Mouse (Mus musculus) neural tube, embryonic 14.5 days (tissue): ENCODE results near the gene Inka1. TPM values are rescaled to one million over a fixed set of nuclear protein-coding genes. Genes with fewer than 3 reads are reported as not detected.
A peak's percentile ranks its signal among the peaks of the same experiment; 100 is the strongest.
"Not testable (repeated sequence)": the region's sequence is repeated elsewhere in the genome, so short reads cannot be mapped to it uniquely, and the experiment has no call there.

Experiments used
- ATAC-seq: fragments of 200-750 bp; cut with Nextera tagmentation; 2 replicates; pipeline ENCODE4 v1.8.0; 2017; ENCODE audit warnings: low read depth, mild to moderate bottlenecking, moderate TSS enrichment, moderate library complexity
- H3K27ac ChIP-seq: fragments of 300-500 bp; sonication (generic); 2 replicates; pipeline ENCODE4 v1.5.1; 2014; ENCODE audit warnings: low read depth, mild to moderate bottlenecking, control low read depth, low read length, moderate library complexity, mixed read lengths
- H3K27me3 ChIP-seq: fragments of 300-500 bp; sonication (generic); 2 replicates; pipeline ENCODE4 v1.6.1; 2014; ENCODE audit warnings: low read length; ENCODE audit not compliant: control insufficient read depth, insufficient read depth
- H3K36me3 ChIP-seq: fragments of 300-500 bp; sonication (generic); 2 replicates; pipeline ENCODE4 v1.6.1; 2014; ENCODE audit warnings: low read length, mixed read lengths; ENCODE audit not compliant: control insufficient read depth, insufficient read depth
- H3K4me1 ChIP-seq: fragments of 300-500 bp; sonication (generic); 2 replicates; pipeline ENCODE4 v1.6.1; 2014; ENCODE audit warnings: low read length; ENCODE audit not compliant: control insufficient read depth, insufficient read depth
- H3K4me2 ChIP-seq: fragments of 300-500 bp; sonication (generic); 2 replicates; pipeline ENCODE4 v1.6.1; 2014; ENCODE audit warnings: mild to moderate bottlenecking, low read depth, low read length, control low read depth
- H3K4me3 ChIP-seq: fragments of 300-500 bp; sonication (generic); 2 replicates; pipeline ENCODE4 v1.5.1; 2014; ENCODE audit warnings: low read depth, low read length, control low read depth, mixed read lengths
- H3K9ac ChIP-seq: fragments of 300-500 bp; sonication (generic); replicated peaks from 2 replicates; pipeline ENCODE4 v1.6.1; 2014; ENCODE audit warnings: low read depth, mild to moderate bottlenecking, control low read depth, low read length, mixed read lengths
- H3K9me3 ChIP-seq: fragments of 300-500 bp; sonication (generic); 2 replicates; pipeline ENCODE4 v1.6.1; 2016; ENCODE audit warnings: low read length; ENCODE audit not compliant: control insufficient read depth
- WGBS: fragments of 180-500 bp; shearing (Covaris S2); extraction: QIAGEN DNeasy Blood & Tissue Kit; methylation state at CpG from one replicate; pipeline ENCODE4 v1.1.7; 2014; 5-methylcytosine and 5-hydroxymethylcytosine counted together
- polyA plus RNA-seq: library from polyadenylated mRNA; unstranded; fragments of >200 nt; fragmentation: Nextera tagmentation; extraction: Ambion mirVana; gene quantifications from 2 replicates; pipeline ENCODE4 v1.2.1, GENCODE M21; 2014

Inka1 gene
- 10.4 and 19.5 TPM in 2 replicates for polyA plus RNA-seq

- under 1% methylated on average over 58 of the region's 58 CpGs for WGBS
Measured at GRCm38 (mm10) chr9:107985131-107986119, at the start of gene Inka1. Gene Inka1 (minus strand): TSS chr9:107985879.

DNA sequence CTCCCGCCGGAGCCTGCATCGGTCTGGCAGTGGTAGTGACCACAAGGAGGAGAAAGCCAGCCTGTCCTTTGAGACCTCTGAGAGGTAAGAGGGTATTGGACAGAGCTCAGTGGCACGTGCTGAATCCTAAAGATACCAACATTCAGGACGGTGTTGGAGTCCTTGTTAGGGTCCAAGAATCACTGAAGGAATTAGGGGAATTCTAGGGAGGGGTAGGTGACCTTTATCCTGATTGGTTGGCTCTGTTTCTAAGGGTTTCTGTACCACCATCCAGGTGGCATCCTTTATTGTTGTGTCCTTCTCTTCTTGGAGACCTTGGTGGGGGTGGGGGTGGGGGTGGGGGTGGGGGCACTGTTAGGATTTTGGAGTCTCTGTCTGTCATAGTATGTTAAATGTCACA lies 46.4 kb upstream of the Inka1 start:
- H3K4me2 ChIP-seq: no peak overlapping the region
- H3K4me1 ChIP-seq: no peaks in the 10 kb centered on the region
- peaks cover 19% of the 10 kb centered on the region for H3K36me3 ChIP-seq
- H3K9ac ChIP-seq: no peak overlapping the region
- no peak overlapping the region for H3K27ac ChIP-seq
- no peak overlapping the region for H3K4me3 ChIP-seq
- H3K9me3 ChIP-seq: no peaks in the 10 kb centered on the region
- no peaks in the 10 kb centered on the region for H3K27me3 ChIP-seq
- WGBS: 96% methylated on average over 5 of the region's 5 CpGs
- no peak for ATAC-seq

More at GRCm38 (mm10) chr9:107985131-107986119, at the start of gene Inka1:
- Histone ChIP-seq H3K36me3 (no peaks in the 10 kb centered on the region), H3K27ac (peak within 1 kb of the TSS; percentile 82), H3K4me1 (no peaks in the 10 kb centered on the region), H3K9ac (peak within 1 kb of the TSS; percentile 41), H3K9me3 (no peaks in the 10 kb centered on the region), H3K4me2 (peak within 1 kb of the TSS; percentile 67), H3K27me3 (peaks cover 9% of the 10 kb centered on the region), H3K4me3 (peak within 1 kb of the TSS; percentile 46)
- ATAC-seq: peak; percentile 79

DNA sequence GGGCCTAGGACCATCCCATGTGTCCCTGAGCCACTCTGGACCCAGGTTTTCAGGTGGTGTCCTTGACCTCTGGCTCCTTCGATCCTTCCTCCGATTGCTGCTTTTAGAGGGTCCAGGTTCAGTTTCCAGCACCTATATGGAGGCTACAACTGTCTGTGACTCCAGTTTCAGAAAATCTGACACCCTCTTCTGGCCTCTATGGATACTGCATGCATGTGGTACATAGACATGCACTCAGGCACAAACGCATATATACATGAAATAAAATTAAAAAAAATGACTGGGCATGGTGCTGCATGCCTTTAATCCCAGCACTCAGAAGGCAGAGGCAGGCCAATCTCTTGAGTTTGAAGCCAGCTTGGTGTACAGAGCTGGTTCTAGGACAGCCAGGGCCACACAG lies 42.2 kb upstream of the Inka1 start:
- no peak overlapping the region for H3K4me2 ChIP-seq
- no peak for ATAC-seq
- no peak overlapping the region for H3K9ac ChIP-seq
- no peaks in the 10 kb centered on the region for H3K4me1 ChIP-seq
- 98% methylated on average over 3 of the region's 3 CpGs for WGBS
- H3K27me3 ChIP-seq: no peaks in the 10 kb centered on the region
- H3K36me3 ChIP-seq: peaks cover 19% of the 10 kb centered on the region
- H3K4me3 ChIP-seq: no peak overlapping the region
- no peaks in the 10 kb centered on the region for H3K9me3 ChIP-seq
- H3K27ac ChIP-seq: no peak overlapping the region

- H3K9me3 ChIP-seq: no peaks in the 10 kb centered on the region
- H3K27ac ChIP-seq: no peak overlapping the region
- no peak overlapping the region for H3K9ac ChIP-seq
- no peak overlapping the region for H3K4me2 ChIP-seq
- no peaks in the 10 kb centered on the region for H3K27me3 ChIP-seq
- H3K36me3 ChIP-seq: peaks cover 14% of the 10 kb centered on the region
- 92% methylated on average over 3 of the region's 3 CpGs for WGBS
- no peak for ATAC-seq
- no peak overlapping the region for H3K4me3 ChIP-seq
- no peaks in the 10 kb centered on the region for H3K4me1 ChIP-seq
Measured at GRCm38 (mm10) chr9:108026584-108026983, 40.9 kb upstream of the Inka1 start.

DNA sequence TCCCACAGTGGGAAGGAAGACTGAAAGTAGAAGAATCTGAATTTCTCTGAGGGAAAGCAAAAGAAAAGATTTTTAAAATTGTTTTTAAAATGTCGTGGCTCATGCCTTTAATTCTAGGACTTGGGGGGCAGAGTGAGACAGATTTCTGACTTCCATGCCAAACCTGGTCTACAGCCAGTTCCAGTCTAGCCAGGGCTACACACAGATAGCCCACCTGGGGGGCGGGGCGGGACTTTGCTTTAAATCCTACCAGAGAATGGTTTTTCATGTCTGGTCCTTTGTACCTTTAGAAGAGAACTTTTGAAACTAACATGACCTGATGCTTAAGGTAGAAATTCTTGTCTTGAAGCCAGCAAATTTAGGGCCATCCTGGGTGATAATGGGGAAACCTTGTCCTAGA lies 37.5 kb upstream of the Inka1 start:
- no peaks in the 10 kb centered on the region for H3K4me1 ChIP-seq
- H3K9ac ChIP-seq: no peak overlapping the region
- H3K4me3 ChIP-seq: no peak overlapping the region
- no peak overlapping the region for H3K27ac ChIP-seq
- no peak overlapping the region for H3K4me2 ChIP-seq
- no peak for ATAC-seq
- H3K27me3 ChIP-seq: no peaks in the 10 kb centered on the region
- H3K36me3 ChIP-seq: peaks cover 14% of the 10 kb centered on the region
- 87% methylated on average over 3 of the region's 3 CpGs for WGBS
- no peaks in the 10 kb centered on the region for H3K9me3 ChIP-seq

DNA sequence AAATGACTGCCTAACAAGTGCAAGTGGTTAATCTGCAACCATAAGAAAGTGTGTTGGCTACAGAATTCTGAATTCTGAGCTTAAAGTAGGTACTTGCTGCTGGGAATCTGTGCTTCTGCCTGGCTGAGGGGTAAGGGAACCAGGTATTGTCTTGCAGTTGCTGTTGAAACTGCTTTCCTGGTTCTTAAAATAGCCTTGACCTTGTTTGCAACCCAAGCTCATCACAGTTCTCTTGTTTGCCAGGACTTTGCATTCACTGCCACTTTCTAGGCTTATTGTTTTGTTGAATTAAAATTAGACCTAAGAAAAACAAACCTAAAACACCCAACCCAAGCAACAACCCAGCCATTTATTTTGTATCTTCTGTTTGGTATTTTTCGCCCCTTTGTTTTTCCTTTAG lies 35.1 kb upstream of the Inka1 start:
- Histone ChIP-seq H3K27ac (no peak overlapping the region), H3K4me3 (no peak overlapping the region), H3K9ac (no peak overlapping the region), H3K4me2 (no peak overlapping the region), H3K9me3 (no peaks in the 10 kb centered on the region), H3K4me1 (no peaks in the 10 kb centered on the region), H3K36me3 (peaks cover 8% of the 10 kb centered on the region; the same call in 1 of the 2 replicates), H3K27me3 (no peaks in the 10 kb centered on the region)
- 94% methylated on average over 1 of the region's 1 CpGs for WGBS
- no peak for ATAC-seq

- no peak for ATAC-seq
- H3K27ac ChIP-seq: no peak overlapping the region
- 79% methylated on average over 3 of the region's 3 CpGs for WGBS
Measured at GRCm38 (mm10) chr9:108017127-108017526, 31.4 kb upstream of the Inka1 start.

DNA sequence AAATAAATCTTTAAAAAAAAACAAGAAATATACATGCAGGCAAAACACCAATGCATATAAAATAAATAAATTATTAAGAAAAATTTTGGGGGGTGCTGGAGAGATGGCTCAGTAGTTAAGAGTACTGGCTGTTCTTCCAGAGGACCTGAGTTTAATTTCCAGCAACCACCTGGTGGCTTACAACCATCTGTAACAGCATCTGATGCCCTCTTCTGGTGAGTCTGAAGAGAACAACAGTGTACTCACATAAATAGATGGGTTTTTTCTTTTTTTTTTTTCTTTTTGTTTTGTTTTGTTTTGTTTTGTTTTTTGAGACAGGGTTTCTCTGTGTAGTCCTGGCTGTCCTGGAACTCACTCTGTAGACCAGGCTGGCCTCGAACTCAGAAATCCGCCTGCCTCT lies 27.9 kb upstream of the Inka1 start:
- not testable (repeated sequence) for H3K9ac ChIP-seq, H3K27ac ChIP-seq, ATAC-seq, H3K36me3 ChIP-seq, H3K4me3 ChIP-seq, H3K27me3 ChIP-seq, H3K4me2 ChIP-seq, H3K9me3 ChIP-seq, H3K4me1 ChIP-seq
- 100% methylated on average over 2 of the region's 2 CpGs for WGBS

More at GRCm38 (mm10) chr9:108017127-108017526, 31.4 kb upstream of the Inka1 start:
- no peak overlapping the region for H3K9ac ChIP-seq
- no peaks in the 10 kb centered on the region for H3K4me1 ChIP-seq
- H3K4me3 ChIP-seq: no peak overlapping the region
- H3K36me3 ChIP-seq: no peaks in the 10 kb centered on the region
- H3K27me3 ChIP-seq: no peaks in the 10 kb centered on the region
- no peak overlapping the region for H3K4me2 ChIP-seq
- no peaks in the 10 kb centered on the region for H3K9me3 ChIP-seq

GRCm38 (mm10) chr9:108010385-108010784 lies 24.7 kb upstream of the Inka1 start:
- no peak for ATAC-seq
- Histone ChIP-seq H3K4me2 (no peak overlapping the region), H3K4me1 (0 out of 2 replicates have a peak, but pooled peaks cover 2% of the 10 kb centered on the region), H3K36me3 (no peaks in the 10 kb centered on the region), H3K27me3 (no peaks in the 10 kb centered on the region), H3K4me3 (no peak overlapping the region), H3K9ac (no peak overlapping the region), H3K27ac (no peak overlapping the region), H3K9me3 (no peaks in the 10 kb centered on the region)
